9 mouse cellular contexts compared by ENCODE assay signal in genomic region chr13:34125711-34126110, GRCm38 (mm10). TPM values are rescaled to one million over a fixed set of nuclear protein-coding genes. Genes with fewer than 3 reads are reported as not detected.
DNase-seq lines count a peak whose midpoint lies in the region; ATAC-seq lines count a peak whose summit lies in the region.
"Had no signal": no experiment of that assay in that cellular context is flagged by ENCODE, and none has a peak within 500 bp of the region (broad histone marks: within the 10 kb centered on the region; RNA-seq: fewer than 3 reads in every experiment).

No protein-coding gene starts in this region.

- peaks cover 20% of the 10 kb centered on the region for H3K4me1 ChIP-seq in embryonic facial prominence, embryonic 12.5 days
- peaks cover 52% of the 10 kb centered on the region for H3K4me1 ChIP-seq in forebrain, embryonic 12.5 days
- H3K4me1 ChIP-seq in hindbrain, embryonic 13.5 days (replicated peaks) = peaks cover 37% of the 10 kb centered on the region
- H3K4me1 ChIP-seq in midbrain, embryonic 10.5 days = peaks cover 72% of the 10 kb centered on the region

- WGBS in embryonic facial prominence, embryonic 12.5 days = 82% methylated on average over 4 of the region's 4 CpGs
- WGBS in forebrain, embryonic 12.5 days = 74% methylated on average over 4 of the region's 4 CpGs
- WGBS in hindbrain, embryonic 13.5 days = 34% methylated on average over 4 of the region's 4 CpGs
- 81% methylated on average over 4 of the region's 4 CpGs for WGBS in midbrain, embryonic 10.5 days

- no peak for ATAC-seq in embryonic facial prominence, embryonic 12.5 days (ENCODE audit: insufficient number of reproducible peaks, insufficient read depth, low FRiP score, low TSS enrichment)
- no peak for ATAC-seq in forebrain, embryonic 12.5 days (ENCODE audit: low FRiP score)
- no peak for ATAC-seq in hindbrain, embryonic 13.5 days (ENCODE audit: low FRiP score)
- ATAC-seq in monocyte, adult 5-6 weeks (replicated peaks; ENCODE audit: insufficient number of reproducible peaks, low FRiP score, low TSS enrichment, poor library complexity, severe bottlenecking) = no peak
- ATAC-seq: intestine, embryonic 16.5 days had no signal

- DNase-seq in midbrain, embryonic 10.5 days (ENCODE audit: low spot score) = no peak
- DNase-seq in B cell, adult 2 months = no peak
- DNase-seq in adrenal gland, postnatal 4 days (ENCODE audit: low spot score in 2 of 2) = no peak
- DNase-seq: liver, embryonic 13.5 days had no signal

- H3K4me2 ChIP-seq in embryonic facial prominence, embryonic 12.5 days (replicated peaks) = peak overlapping the region; percentile 18; the same call in 1 of the 2 replicates
- peak overlapping the region; percentile 70 for H3K4me2 ChIP-seq in forebrain, embryonic 12.5 days
- peak overlapping the region; percentile 94 for H3K4me2 ChIP-seq in hindbrain, embryonic 13.5 days
- H3K4me2 ChIP-seq: liver, embryonic 13.5 days had no signal

- no peak overlapping the region for H3K4me3 ChIP-seq in embryonic facial prominence, embryonic 12.5 days
- peak overlapping the region; percentile 37 for H3K4me3 ChIP-seq in forebrain, embryonic 12.5 days (replicated peaks)
- peak overlapping the region; percentile 54 for H3K4me3 ChIP-seq in hindbrain, embryonic 13.5 days
- peak overlapping the region; percentile 49 for H3K4me3 ChIP-seq in midbrain, embryonic 10.5 days
- H3K4me3 ChIP-seq: liver, embryonic 13.5 days had no signal

- H3K36me3 ChIP-seq in embryonic facial prominence, embryonic 12.5 days = 0 out of 2 replicates have a peak, but pooled peaks cover 5% of the 10 kb centered on the region
- peaks cover 67% of the 10 kb centered on the region for H3K36me3 ChIP-seq in forebrain, embryonic 12.5 days (replicated peaks)
- H3K36me3 ChIP-seq in hindbrain, embryonic 13.5 days = peaks cover 35% of the 10 kb centered on the region
- peaks cover 82% of the 10 kb centered on the region for H3K36me3 ChIP-seq in midbrain, embryonic 10.5 days
- H3K36me3 ChIP-seq: liver, embryonic 13.5 days had no signal

- no peaks in the 10 kb centered on the region for H3K27me3 ChIP-seq in embryonic facial prominence, embryonic 12.5 days
- H3K27me3 ChIP-seq in forebrain, embryonic 12.5 days = no peaks in the 10 kb centered on the region
- H3K27me3 ChIP-seq in hindbrain, embryonic 13.5 days = no peaks in the 10 kb centered on the region
- no peaks in the 10 kb centered on the region for H3K27me3 ChIP-seq in midbrain, embryonic 10.5 days (ENCODE audit: low read depth, poor library complexity, severe bottlenecking)

- H3K27ac ChIP-seq in embryonic facial prominence, embryonic 12.5 days = no peak overlapping the region
- H3K27ac ChIP-seq in forebrain, embryonic 12.5 days = no peak overlapping the region
- H3K27ac ChIP-seq in hindbrain, embryonic 13.5 days = peak overlapping the region; percentile 52; the same call in 1 of the 2 replicates
- H3K27ac ChIP-seq in midbrain, embryonic 10.5 days (replicated peaks) = no peak overlapping the region
- H3K27ac ChIP-seq: liver, embryonic 13.5 days had no signal

- no peaks in the 10 kb centered on the region for H3K9me3 ChIP-seq in embryonic facial prominence, embryonic 12.5 days
- no peaks in the 10 kb centered on the region for H3K9me3 ChIP-seq in forebrain, embryonic 12.5 days
- no peaks in the 10 kb centered on the region for H3K9me3 ChIP-seq in hindbrain, embryonic 13.5 days
- H3K9me3 ChIP-seq in midbrain, embryonic 10.5 days (replicated peaks) = no peaks in the 10 kb centered on the region
- H3K9me3 ChIP-seq: liver, embryonic 13.5 days had no signal

- no peak overlapping the region for H3K9ac ChIP-seq in embryonic facial prominence, embryonic 12.5 days
- peak overlapping the region; percentile 42 for H3K9ac ChIP-seq in forebrain, embryonic 12.5 days
- peak overlapping the region; percentile 81 for H3K9ac ChIP-seq in hindbrain, embryonic 13.5 days
- H3K9ac ChIP-seq: liver, embryonic 13.5 days had no signal

RNA-seq across cellular contexts. Expression of gene Tubb2b, which starts 4.6 kb away (rescaled TPM):
- polyA plus RNA-seq in embryonic facial prominence, embryonic 12.5 days (2016; fragmentation: Nextera tagmentation; extraction: Ambion mirVana) = 66.5 and 77.7 TPM in 2 replicates
- polyA plus RNA-seq in forebrain, embryonic 12.5 days (2016; fragmentation: Nextera tagmentation; extraction: Ambion mirVana) = 311 and 346 TPM in 2 replicates
- polyA plus RNA-seq in hindbrain, embryonic 13.5 days (2015; fragmentation: Nextera tagmentation; extraction: Ambion mirVana) = 795 and 852 TPM in 2 replicates
- polyA plus RNA-seq in midbrain, embryonic 10.5 days (2016; fragmentation: Nextera tagmentation; extraction: Ambion mirVana) = 202 and 279 TPM in 2 replicates
- 5.1 to 7.5 TPM (median 5.7 TPM) in 3 replicates for total RNA-seq in monocyte, adult 5-6 weeks (2017)
- 100 to 1,000 TPM in 1 of 2 experiments, 10 to 100 TPM in 1; 59.8 to 108 TPM for total RNA-seq in adrenal gland, postnatal 4 days (2021)

RNA-seq across cellular contexts. Expression of gene Psmg4, which starts 37.1 kb away (rescaled TPM):
- 111 TPM in 2 replicates for polyA plus RNA-seq in embryonic facial prominence, embryonic 12.5 days (2016; fragmentation: Nextera tagmentation; extraction: Ambion mirVana)
- 134 and 141 TPM in 2 replicates for polyA plus RNA-seq in forebrain, embryonic 12.5 days (2016; fragmentation: Nextera tagmentation; extraction: Ambion mirVana)
- 87.0 and 94.4 TPM in 2 replicates for polyA plus RNA-seq in hindbrain, embryonic 13.5 days (2015; fragmentation: Nextera tagmentation; extraction: Ambion mirVana)
- 122 and 124 TPM in 2 replicates for polyA plus RNA-seq in midbrain, embryonic 10.5 days (2016; fragmentation: Nextera tagmentation; extraction: Ambion mirVana)
- 59.4 to 101 TPM (median 76.2 TPM) in 3 replicates for total RNA-seq in monocyte, adult 5-6 weeks (2017)
- total RNA-seq in adrenal gland, postnatal 4 days (2021) = 10 to 100 TPM; 45.2 to 50.0 TPM

RNA-seq across cellular contexts. Expression of gene Tubb2a, which starts 47.9 kb away (rescaled TPM):
- polyA plus RNA-seq in embryonic facial prominence, embryonic 12.5 days (2016; fragmentation: Nextera tagmentation; extraction: Ambion mirVana) = 162 and 188 TPM in 2 replicates
- 397 and 403 TPM in 2 replicates for polyA plus RNA-seq in forebrain, embryonic 12.5 days (2016; fragmentation: Nextera tagmentation; extraction: Ambion mirVana)
- polyA plus RNA-seq in hindbrain, embryonic 13.5 days (2015; fragmentation: Nextera tagmentation; extraction: Ambion mirVana) = 1,972 and 2,142 TPM in 2 replicates
- polyA plus RNA-seq in midbrain, embryonic 10.5 days (2016; fragmentation: Nextera tagmentation; extraction: Ambion mirVana) = 242 and 377 TPM in 2 replicates
- total RNA-seq in monocyte, adult 5-6 weeks (2017) = 29.8 to 47.6 TPM (median 39.0 TPM) in 3 replicates
- 100 to 1,000 TPM in 1 of 2 experiments, 10 to 100 TPM in 1; 98.3 to 122 TPM for total RNA-seq in adrenal gland, postnatal 4 days (2021)

Comparison
In these comparisons a context has a peak if more than half of its experiments do, and no peak if none do; other contexts are left out.
1. H3K4me2 ChIP-seq: peak in every context shown above with its lines; median percentile 94 in hindbrain, embryonic 13.5 days; 70 in forebrain, embryonic 12.5 days; 18 in embryonic facial prominence, embryonic 12.5 days.